Mouse (Mus musculus) ES-Bruce4 (cell line): Measurements from ENCODE around the gene Shisa2.

Experiments
- CTCF ChIP-seq: IDR thresholded peaks from one replicate; pipeline ENCODE4 v1.8.1; 2011; ENCODE audit warnings: low read depth, low read length
- EP300 ChIP-seq: IDR thresholded peaks from 2 replicates; pipeline ENCODE4 v1.6.1; 2011; ENCODE audit warnings: low read depth, low read length; ENCODE audit not compliant: insufficient read depth
- POLR2A ChIP-seq: IDR thresholded peaks from one replicate; pipeline ENCODE4 v1.8.1; 2011; ENCODE audit warnings: low read length; ENCODE audit not compliant: insufficient read depth

GRCm38 (mm10) chr14:59626711-59627110, 1.6 kb downstream of the Shisa2 start:
- no peak for TF ChIP-seq CTCF
- no peak for TF ChIP-seq POLR2A
- no peak for TF ChIP-seq EP300
